Mouse (Mus musculus) spleen, postnatal 36 days (tissue): ENCODE data around the gene Tet3.
A peak's percentile ranks its signal among the peaks of the same experiment; 100 is the strongest.
"Not testable (repeated sequence)": the region's sequence is repeated elsewhere in the genome, so short reads cannot be mapped to it uniquely, and the experiment has no call there.

ENCODE experiments used
- DNase-seq, 2 experiments: peaks; one replicate each; pipeline ENCODE4 v3.0.0; 2022; ENCODE audit warnings: low spot score in 2 of 2, mixed read lengths in 1 of 2

The Tet3 gene

DNA sequence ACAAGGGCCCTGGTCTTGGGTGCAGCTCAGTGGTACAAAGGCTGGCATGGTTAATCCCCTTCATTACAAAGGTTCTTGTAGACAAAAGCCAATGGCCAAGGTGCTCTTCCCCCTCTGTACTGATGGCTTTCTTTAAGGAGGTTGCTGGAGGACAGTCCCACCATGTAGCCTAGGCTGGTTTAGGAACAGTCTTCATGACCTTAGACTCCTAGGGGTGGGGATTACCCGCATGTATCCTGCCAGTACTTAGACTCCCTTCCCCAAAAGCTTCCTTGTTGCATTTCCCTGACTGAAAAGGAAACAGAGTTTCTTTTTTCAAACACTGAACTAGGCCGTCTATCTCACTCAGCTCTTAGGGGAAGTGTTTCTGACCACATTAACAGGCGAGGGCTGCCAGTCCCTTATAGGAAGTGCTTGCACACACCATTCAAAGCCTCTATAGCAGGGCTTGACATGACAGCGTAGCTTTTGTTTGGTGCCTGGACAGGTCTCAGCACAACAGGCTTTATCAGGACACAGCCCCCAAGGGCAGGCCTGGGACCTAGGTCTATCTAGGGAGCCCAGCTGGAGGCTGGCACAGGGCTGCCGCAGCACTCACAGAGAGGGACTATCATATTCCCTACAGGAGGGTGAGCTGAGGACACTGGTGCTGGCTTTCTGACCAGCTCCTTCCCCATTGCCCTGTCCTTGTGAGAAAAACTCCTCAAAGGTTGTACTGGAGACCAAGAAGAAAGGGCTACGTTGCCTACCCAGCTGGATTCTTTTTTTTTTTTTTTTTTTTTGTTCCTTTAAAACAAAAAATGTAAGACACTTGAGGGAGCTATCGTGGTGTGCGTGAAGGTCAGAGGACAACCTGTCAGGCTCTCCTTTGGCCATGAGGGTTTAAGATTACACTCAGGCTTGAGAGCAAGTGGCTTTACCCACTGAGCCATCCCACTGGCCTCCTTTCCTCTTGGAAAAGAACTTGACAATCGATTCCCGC lies 77.1 kb downstream of the Tet3 start:
- DNase-seq: peak; percentile 74 to 82

DNA sequence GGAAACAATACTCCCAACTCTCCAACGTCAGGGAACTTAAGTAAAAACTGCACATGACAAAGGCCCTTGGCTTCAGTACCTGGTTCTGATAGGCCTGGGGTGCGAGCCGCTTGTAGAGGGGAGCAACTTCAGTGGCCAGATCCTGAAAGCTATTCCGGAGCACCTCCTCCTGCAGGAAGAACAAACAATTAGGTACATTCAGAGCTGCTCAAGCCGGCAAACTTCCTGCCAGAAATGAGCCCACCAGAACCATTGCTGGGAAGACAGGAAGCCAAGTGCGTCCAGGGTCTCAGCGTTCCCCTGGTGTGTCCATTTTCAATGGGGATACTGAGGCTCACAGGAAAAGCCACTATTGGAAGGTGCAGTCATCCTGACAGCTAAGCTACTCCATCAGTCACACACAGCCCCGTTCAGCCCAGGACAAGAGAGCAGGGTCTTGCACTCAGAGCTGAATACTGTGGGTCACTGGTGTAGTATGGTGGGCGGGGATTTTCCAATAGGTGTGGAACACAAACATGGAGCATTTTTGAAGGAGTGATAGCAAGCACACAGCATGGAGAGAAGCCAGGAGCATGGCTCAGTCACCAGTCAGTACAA lies 85.1 kb downstream of the Tet3 start:
- no peak for DNase-seq

DNA sequence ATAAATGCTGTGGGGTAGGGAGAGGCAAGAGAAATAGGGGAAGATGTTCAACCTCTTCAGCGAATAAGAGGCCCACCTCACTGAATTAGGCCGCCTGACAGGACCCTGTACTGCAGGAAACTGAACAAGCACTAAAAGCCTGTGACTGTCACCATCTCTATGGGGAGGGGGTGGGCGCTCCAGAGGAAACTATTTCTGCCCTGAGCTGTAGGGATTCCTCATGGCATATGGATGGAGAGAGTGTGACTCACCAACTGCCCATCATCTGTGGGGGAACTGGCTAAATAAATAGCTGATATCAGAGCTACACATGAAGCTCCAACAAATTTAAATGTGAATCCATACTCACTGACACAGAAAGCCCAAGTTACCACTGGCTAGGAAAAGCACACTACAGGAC lies 87.5 kb downstream of the Tet3 start:
- DNase-seq: no peak

DNA sequence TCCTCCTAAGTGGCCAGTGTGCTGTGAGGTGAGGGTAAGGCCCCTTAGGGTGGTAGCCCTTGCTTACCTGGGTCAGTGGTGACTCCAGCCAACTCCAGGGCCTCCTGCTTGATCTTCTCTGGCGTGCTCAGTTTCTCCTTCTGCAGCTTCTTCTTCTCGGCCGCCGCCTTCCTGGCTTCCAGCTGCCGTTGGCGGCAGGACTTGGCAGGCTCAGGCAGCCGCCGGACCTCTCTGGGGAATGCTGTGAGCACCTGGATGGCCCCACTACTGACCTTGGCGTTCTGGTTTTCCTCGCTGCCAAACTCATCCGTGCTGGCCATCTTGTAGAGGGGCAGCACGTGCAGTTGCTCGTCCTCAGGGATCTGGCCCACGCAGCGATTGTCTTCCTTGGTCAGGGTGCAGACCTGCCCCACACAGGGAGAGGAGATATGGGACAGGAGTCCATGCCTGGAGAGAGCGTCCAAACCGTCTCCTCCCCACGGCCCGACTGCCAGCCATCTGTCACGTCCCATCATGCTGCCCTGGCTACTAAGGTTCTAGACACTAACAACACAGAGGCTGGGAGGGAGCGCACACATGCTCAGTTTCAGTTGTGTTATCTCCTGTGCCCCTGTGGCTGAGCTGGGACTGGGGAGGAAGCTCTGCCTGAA lies 88.4 kb downstream of the Tet3 start:
- no peak for DNase-seq

DNA sequence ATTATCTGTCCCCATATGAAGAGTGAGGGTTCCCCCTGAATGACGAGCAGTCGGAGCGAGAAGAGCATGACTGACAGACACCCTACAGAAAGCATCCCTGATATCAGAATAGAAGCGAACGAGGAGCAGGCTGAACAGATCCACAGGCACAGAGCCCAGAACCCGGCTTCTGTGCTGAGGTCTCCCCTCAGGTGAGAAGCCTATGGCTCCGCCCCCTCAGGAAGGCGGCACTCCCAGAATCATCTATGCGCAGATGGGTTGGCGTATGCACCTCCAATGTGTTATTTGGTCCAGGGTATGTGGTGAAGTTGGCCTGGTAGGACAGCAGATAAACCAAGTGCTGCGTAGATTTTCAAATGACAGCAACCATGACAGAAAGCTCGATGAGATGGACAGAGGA lies 95.8 kb downstream of the Tet3 start:
- no peak for DNase-seq

DNA sequence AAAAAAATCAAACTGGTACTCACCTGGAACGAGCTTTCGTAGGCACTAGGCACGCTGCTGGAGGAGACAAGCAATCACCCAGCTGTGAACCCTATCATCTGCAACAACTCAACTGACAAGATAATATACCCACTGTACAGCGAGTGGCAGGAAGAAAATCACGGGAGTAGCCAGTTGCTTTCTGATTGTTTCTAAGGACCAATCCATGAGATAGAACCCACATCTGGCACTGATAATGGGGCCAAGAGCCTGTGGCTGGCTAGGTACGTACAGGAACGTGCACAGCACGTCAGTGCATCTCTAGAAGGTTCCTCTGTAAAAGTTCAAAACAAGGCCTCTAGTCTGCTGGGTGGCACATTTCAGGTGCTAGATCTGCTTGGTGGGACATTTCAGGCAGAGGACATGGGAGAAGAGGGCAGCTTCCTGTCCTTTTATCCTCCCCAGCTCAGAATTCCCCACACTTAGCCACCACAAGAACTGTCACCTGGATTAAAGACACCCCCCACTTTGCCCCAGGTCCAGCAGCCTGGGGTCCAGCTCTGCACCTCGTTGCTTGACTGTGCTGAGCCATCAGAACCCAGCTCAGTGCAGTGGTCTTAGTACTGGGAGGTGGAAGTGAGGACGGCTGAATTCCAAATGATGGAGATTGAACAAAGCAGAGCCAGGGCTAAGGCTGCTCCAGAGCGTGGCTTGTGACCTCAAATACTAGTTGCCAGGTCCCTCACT lies 97.2 kb downstream of the Tet3 start:
- DNase-seq: no peak

DNA sequence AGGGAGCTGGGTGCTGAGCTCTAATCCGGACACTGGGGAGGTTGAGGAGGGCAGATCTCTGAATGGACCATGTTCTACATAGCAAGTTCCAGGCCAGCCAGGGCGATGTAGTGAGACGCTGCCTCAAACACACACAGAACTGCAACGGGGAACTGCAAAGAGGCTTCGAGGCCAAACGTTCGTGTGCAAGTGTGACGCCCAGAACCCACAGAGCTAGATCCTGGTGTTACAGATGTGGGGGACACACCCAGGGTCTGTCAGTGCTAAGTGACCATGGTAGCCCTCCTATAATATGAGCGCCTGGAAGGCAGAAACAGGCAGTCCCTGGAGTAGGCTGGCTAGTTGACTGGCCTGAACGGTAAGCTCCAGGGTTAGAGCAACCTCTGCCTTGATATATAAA lies 101.4 kb downstream of the Tet3 start:
- DNase-seq: no peak

DNA sequence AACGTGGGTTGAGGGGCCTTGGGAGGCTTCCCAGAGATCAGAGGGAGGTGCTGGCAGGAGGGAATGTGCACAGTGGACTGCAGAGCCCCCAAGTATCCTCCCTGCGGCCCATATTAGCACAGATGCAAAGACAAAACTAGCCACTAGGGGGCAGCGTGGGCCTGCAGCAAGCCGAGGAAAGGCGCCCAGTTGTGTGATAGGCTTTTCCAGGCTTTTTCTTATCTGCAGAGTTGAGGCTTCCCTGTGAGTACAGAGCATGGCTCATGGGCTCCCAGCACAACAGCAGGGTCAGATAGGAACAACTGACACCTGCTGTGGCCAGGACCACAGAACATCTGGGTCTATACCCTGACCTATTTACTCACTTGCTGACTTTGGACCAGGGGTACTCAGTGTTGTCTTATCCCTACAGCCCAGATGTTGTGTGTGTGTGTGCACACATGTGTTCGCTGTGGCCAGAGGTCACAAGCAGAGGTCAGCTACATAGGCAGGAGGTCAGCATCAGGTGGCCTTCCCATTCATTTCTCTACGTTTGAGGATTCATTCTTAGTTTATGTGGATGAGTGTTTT lies 102.2 kb downstream of the Tet3 start:
- peak; percentile 66 to 78 for DNase-seq

DNA sequence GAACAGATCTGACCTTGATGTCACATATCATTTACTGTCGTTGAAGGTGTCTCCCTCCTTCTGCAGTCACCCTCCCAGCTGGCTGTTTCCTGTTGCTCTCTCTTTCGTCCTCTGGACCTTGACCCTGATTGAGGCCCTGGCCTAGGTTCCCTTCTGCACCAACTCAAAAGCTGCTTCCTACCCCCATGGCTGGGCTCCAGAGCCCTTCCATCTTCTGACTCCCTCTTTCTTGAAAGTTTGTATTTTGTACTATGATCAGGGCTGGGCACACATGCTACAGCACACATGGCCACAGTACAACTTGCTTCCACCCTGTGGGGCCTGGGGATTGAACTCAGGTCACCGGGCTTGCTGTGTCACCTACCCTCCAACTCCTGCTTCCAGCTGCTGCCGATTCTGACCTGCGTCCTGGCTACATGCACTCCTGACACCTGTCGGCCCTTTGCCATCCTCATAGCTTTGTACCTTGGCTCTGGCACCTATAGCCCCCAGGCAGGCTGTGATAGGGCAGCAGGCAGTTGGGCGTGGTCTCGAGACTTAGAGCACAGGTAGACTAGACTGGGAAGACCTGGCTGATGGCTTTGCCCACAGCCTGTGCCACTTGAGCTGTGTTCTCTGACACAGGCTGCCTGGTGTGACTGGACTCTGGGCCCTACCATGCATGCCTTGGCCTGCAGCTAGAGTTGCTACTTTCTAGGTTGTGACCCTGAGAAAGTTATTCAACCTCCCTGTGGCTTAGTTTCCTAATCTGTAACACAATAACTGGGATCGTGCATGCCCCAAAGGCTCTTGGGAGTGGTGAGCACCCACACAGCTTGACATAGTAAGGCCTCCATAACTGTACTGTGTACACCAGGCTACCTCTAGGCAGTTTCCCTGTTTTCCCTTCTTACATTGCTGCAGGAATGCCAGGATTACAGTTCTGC lies 103.8 kb downstream of the Tet3 start:
- no peak for DNase-seq

DNA sequence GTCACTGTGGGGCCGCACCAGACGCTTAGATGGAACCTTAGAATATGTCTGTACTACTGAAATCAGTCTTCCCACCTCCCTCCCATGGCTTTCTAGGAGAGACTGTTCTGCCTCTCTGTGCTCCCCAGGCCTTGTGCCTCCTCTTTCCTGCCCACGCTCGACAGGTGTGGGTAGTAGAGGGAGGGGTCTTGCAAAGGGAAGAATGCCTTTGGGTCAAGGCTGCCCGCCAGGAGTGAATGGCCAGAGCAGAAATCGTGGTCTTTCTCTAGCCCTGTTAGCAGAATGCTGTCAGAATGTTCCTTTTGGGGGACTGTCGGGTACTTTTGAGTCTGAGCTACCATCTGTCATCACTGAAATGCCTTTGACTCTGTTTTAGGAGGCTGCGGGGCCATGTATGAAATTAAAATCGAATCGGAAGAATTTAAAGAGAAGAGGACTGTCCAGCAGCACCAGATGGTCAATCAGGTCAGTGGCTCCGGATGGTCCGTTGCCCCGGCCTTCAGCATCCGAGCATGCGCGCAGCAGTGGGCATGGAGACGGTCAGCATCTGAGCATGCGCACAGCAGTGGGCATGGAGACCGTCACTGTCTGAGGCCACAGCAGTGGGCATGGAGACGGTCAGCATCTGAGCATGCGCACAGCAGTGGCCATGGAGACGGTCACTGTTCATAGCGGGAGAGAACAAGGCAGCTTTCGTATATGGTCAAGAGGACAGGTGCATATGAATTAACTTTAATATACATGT lies 106.0 kb downstream of the Tet3 start:
- DNase-seq: no peak

DNA sequence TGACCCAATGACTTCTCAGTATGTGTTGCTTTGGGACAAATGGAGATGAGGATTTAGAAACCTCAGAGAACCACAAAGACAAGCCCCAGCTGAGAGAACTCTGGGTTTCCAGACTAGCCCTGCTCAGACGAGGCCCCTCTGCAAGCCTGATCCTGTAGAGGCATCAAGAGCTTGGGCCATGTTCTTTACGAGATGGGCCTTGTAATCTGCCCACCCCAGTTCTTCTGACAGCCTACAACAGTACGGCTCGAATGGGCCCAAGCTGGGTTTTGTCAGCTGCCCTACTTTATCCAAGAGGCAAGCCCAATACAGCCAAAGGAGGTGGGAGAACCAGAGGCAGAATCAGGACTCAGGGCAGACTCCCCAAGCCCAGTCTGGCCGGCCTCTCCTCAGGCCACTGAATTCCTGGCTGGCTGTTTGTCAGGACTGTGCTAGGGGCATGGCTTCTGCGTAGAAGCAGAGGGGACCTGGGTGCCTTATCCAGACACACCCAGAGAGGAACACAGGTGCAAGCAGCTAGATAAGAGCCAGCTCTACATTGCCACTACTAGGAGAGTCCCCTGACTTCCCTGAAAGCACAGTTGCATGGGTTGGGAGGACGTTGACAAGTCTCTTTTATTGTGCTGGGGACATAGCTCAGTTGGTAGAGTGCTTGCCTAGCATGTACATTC lies 107.3 kb downstream of the Tet3 start:
- peak; percentile 67 to 79 for DNase-seq

DNA sequence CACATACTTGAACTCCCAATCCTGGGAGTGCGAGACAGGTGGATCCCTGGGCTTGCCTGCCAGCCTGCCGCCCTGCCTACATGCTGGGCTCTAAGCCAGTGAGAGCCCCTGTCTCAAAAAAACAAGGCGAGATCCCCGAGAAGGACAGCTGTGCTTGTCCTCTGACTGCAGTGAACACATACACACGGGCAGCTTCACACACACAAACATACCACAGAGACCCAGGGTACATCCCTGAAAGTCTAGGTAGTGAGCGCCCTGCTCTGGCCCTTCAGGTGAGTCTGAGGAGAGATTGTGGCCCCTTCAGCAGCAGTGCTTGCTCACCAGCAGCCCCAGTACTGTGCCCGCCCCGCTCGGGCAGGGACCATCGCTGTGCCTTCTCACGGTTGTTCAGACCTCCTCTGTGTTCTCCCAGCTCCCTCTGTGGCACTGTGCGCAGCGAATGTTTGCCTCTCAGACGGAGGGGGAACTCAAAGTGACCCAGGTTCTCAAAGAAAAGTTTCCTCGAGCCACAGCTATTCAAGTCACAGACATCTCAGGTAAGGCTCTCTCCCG lies 108.0 kb downstream of the Tet3 start:
- no peak for DNase-seq

DNA sequence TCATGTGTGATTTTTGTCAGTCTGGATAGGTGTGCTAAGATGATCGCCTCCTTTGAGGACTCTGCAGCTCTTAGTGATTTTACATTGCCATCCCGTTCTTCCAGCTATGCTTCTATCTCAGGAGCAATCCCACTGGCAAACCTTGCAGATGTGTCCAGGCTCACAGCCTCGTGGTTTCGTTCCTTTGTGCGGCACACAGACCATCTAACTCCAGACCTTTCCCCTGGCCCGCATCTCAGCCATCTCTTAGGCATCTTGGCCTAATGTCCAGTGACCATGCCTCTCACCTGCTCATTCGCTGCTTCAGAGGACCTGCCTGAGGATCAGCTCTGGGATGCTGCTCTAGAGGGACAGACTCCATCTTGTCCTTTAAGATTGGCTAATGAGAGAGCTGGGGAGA lies 108.7 kb downstream of the Tet3 start:
- no peak for DNase-seq

DNA sequence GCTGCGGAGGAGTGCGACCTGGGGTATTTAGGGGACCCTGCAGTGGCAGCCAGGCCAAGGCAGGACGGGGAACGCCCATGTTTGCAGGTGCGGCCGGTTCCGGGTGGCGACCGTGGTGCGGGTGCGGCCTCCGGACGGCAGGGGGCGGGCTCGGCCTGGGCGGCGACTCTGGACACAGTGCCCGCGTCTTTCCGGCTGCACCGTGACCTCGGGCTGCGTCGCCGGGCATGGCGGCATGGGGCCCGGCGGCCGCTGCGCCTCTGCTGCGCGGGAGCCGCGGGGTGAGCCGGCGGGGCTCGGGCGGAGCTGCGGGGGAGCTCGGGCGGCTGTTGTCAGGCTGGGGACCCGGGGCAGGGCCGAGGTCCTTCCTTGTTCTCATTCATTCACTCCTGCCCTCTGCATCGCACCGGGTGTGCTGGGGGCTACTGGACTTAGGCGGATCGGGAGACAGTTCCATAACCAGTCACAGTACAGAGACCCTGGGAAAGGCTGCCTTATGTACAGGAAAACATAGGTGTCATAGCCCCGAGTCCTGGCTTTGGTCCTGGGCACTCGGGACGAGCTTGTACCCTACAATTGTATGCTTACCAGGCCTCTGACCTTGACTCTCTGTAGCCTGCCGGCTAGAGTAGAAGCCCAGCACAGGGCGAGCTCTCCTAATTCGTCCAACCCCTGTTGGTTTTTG lies 109.5 kb downstream of the Tet3 start:
- DNase-seq: peak; percentile 91

DNA sequence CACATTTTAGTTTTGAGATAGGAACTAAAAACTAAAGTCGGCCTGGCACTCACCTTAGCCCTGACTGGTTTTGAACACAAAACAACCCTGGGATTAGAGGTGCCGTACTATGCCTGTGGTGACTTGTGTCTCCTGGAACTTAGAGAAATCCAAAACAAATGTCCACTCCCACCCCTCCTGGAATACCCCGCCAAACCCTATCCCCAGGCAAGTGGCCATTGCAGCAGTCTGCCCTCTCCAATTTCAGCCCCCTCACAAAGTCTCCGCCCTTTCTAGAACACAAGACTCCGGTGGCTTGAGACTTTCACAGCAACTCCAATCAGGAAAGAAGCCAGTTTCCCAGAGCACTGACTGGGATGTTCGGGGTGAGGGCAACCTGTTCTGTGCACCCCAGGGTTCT lies 110.0 kb downstream of the Tet3 start, which contains the start of gene Bola3:
TSS of gene Bola3 (plus strand) at position 275 of the 400 bp plus-strand sequence.
- no peak for DNase-seq

DNA sequence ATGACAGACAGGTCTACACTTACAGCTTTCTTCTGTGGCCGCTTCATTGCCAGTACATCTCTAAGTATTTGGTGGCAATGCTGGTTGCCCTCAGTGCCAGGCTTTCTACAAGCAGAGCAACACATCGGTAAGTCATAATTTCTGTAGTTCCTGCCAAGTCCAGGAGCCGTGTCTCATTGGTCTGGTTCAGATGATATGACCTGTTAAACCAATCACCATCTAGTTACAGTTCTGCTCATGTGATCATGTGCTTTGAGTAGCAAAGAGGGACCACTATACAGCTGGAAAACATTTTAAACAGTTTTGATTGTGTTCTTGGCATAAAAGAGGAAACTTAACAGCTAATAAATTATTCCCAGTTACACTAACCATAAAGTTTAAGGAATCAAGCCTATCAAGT lies 111.0 kb downstream of the Tet3 start:
- no peak for DNase-seq

DNA sequence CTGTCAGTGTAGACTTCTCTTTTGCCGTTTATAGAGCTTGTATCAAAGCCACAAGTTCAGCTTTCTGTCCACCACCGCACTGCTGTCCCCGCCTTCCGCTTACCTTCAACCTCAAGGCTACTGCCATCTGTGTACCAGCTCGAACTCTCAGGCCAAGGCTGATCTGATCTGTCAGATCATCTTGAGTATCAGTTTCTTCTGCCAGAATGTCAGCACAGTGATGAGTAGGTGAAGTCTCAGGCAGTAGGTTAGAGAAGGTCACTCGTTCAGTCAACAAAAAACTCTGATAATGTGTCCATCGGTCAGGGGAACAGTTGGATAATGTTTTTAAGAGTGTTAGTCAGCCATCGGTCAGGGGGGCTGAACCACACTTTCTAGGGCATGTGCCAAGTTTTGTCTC lies 113.6 kb downstream of the Tet3 start:
- DNase-seq: not testable (repeated sequence)

DNA sequence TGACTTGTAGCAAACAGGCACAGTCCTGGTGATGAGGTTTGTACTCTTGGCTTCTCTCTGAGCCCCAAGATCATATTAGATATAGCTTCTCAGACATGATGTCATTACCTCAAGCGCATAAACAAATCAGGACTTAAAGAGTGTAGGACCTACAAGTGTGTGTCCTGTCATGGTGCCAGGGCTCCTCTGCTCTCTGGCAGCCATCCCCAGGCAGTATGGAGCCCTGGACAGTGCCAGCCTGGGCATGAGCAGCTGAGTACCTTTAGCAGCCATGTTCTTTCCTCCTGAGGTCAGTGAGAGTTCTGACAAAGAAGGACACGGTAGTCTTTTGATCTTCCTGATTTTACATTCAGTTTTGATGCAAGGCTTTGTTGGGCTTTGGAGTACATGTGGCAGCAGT lies 115.9 kb downstream of the Tet3 start:
- DNase-seq: no peak
